Mouse (Mus musculus) stomach, embryonic 16.5 days (tissue): Measurements from ENCODE around the gene Tmem145. TPM values are rescaled to one million over a fixed set of nuclear protein-coding genes. Genes with fewer than 3 reads are reported as not detected.
A peak's percentile ranks its signal among the peaks of the same experiment; 100 is the strongest.

Experiments used
- ATAC-seq: fragments of 200-750 bp; cut with Nextera tagmentation; 2 replicates; pipeline ENCODE4 v1.8.0; 2017; ENCODE audit warnings: moderate number of reproducible peaks, moderate TSS enrichment; ENCODE audit not compliant: insufficient read depth, low FRiP score
- H3K27ac ChIP-seq: fragments of 300-500 bp; sonication (generic); 2 replicates; pipeline ENCODE4 v1.5.1; 2014; ENCODE audit warnings: low read length
- H3K27me3 ChIP-seq: fragments of 300-500 bp; sonication (generic); 2 replicates; pipeline ENCODE4 v1.6.1; 2014; ENCODE audit warnings: low read length, control low read depth, mixed read lengths; ENCODE audit not compliant: control insufficient read depth, insufficient read depth
- H3K36me3 ChIP-seq: fragments of 300-500 bp; sonication (generic); 2 replicates; pipeline ENCODE4 v1.6.1; 2014; ENCODE audit warnings: low read length; ENCODE audit not compliant: control insufficient read depth, insufficient read depth
- H3K4me1 ChIP-seq: fragments of 300-500 bp; sonication (generic); 2 replicates; pipeline ENCODE4 v1.6.1; 2014; ENCODE audit warnings: low read length, control low read depth, mixed read lengths; ENCODE audit not compliant: control insufficient read depth, insufficient read depth
- H3K4me2 ChIP-seq: fragments of 300-500 bp; sonication (generic); 2 replicates; pipeline ENCODE4 v1.6.1; 2014; ENCODE audit warnings: low read depth, low read length, mixed read lengths
- H3K4me3 ChIP-seq: fragments of 300-500 bp; sonication (generic); replicated peaks from 2 replicates; pipeline ENCODE4 v1.5.1; 2014; ENCODE audit warnings: mild to moderate bottlenecking, low read length
- H3K9ac ChIP-seq: fragments of 300-500 bp; sonication (generic); 2 replicates; pipeline ENCODE4 v1.6.1; 2014; ENCODE audit warnings: low read length
- H3K9me3 ChIP-seq: fragments of 300-500 bp; sonication (generic); replicated peaks from 2 replicates; pipeline ENCODE4 v1.6.1; 2016; ENCODE audit warnings: low read length, control low read depth; ENCODE audit not compliant: control insufficient read depth
- WGBS: fragments of 180-500 bp; shearing (Covaris S2); extraction: QIAGEN DNeasy Blood & Tissue Kit; methylation state at CpG from one replicate; pipeline ENCODE4 v1.1.7; 2014; 5-methylcytosine and 5-hydroxymethylcytosine counted together
- polyA plus RNA-seq: library from polyadenylated mRNA; unstranded; fragments of >200 nt; fragmentation: Nextera tagmentation; extraction: Ambion mirVana; gene quantifications from 2 replicates; pipeline ENCODE4 v1.2.1, GENCODE M21; 2015

Gene Tmem145
- polyA plus RNA-seq, 1 experiment from 2014 or later = 0.57 TPM

DNA sequence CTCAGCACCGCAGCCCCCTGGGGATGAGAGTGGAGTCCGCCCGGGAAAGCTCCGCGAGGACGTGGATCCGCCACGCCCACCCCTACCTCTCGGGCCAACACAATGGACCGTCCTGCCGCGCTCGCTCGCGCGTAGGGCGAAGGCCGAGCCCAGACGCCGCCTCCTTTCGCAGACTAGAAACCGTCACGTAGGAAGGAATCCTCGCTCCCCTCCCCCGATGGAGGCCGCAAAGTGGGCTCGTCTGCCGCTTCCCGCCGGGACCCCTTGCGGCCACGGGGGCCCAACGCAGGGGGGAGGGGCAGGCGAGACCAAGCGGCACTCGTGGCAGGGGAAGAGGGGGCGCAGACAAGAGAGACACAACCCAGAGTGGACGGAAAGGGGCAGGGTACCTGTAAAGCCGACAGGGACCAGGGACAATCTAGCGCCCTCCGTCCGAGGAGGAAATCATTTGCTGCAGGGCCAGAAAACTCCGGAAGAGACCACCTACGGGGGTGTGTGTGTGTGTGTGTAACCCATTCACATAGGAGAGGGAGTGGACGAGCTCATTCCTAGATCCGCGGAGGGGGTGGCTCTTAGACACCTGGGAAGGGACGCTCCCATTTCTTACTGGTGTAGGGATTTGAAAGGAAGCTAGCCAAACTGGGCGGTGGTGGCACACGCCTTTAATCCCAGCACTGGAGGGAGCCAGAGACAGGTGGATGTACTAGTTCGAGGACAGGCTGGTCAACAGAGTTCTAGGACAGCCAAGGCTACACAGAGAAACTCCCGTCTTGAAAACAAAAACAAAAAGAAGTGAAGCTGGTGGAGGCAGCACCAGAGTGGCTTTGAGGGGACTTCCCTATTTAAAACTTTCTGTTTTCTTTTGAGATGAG lies 8.2 kb upstream of the Tmem145 start, which contains the start of gene Pafah1b3:
Pafah1b3 (minus strand) TSS at position 533 of the 872 bp plus-strand sequence.
- Histone ChIP-seq H3K4me3 (peak within 1 kb of the TSS; percentile 61), H3K36me3 (peaks cover 5% of the 10 kb centered on the region; the same call in 1 of the 2 replicates), H3K4me1 (peaks cover 9% of the 10 kb centered on the region; the same call in 1 of the 2 replicates), H3K27ac (peak within 1 kb of the TSS; percentile 94), H3K9ac (peak within 1 kb of the TSS; percentile 91), H3K9me3 (no peaks in the 10 kb centered on the region), H3K27me3 (no peaks in the 10 kb centered on the region), H3K4me2 (peak within 1 kb of the TSS; percentile 71)
- under 1% methylated on average over 51 of the region's 52 CpGs for WGBS
- peak; percentile 91 for ATAC-seq

DNA sequence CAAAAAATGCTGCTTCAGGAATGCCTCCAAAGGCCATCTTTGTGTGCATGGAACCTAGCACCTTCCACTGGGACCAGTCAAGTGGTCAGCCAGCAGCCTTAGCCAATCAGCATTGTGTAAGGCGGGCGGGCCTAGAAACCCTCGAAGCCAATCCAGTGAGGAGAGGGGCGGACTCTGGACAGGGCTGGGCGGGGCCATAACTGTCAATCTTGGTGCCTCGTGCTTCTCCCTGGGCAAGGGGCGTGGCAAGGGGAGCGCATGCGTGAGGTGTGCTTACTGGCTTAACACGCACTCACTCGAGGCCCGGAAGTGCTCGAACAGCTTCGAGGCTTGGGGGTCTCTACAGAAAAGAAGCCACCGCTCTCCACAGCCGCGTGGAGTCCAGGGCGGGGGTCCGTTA lies 4.8 kb upstream of the Tmem145 start, which contains the start of gene Prr19:
Prr19 (plus strand) TSS at position 349 of the 400 bp plus-strand sequence.
- Histone ChIP-seq H3K27ac (no peak within 1 kb of the TSS), H3K4me2 (no peak within 1 kb of the TSS), H3K4me3 (no peak within 1 kb of the TSS), H3K27me3 (no peaks in the 10 kb centered on the region), H3K4me1 (peaks cover 14% of the 10 kb centered on the region), H3K36me3 (no peaks in the 10 kb centered on the region), H3K9ac (no peak within 1 kb of the TSS), H3K9me3 (no peaks in the 10 kb centered on the region)
- no peak for ATAC-seq
- 61% methylated on average over 19 of the region's 19 CpGs for WGBS

GRCm38 (mm10) chr7:25303003-25303684 lies 2.8 kb upstream of the Tmem145 start:
- Histone ChIP-seq H3K9me3 (no peaks in the 10 kb centered on the region), H3K4me1 (peaks cover 12% of the 10 kb centered on the region), H3K27ac (no peak overlapping the region), H3K9ac (no peak overlapping the region), H3K27me3 (peaks cover 8% of the 10 kb centered on the region), H3K4me2 (no peak overlapping the region), H3K36me3 (no peaks in the 10 kb centered on the region), H3K4me3 (no peak overlapping the region)
- 56% methylated on average over 9 of the region's 9 CpGs for WGBS
- no peak for ATAC-seq

GRCm38 (mm10) chr7:25303685-25304006 lies 2.3 kb upstream of the Tmem145 start:
- peaks cover 12% of the 10 kb centered on the region for H3K27me3 ChIP-seq
- H3K4me2 ChIP-seq = no peak overlapping the region
- H3K9ac ChIP-seq = no peak overlapping the region
- H3K27ac ChIP-seq = no peak overlapping the region
- 73% methylated on average over 3 of the region's 3 CpGs for WGBS
- H3K4me1 ChIP-seq = peaks cover 9% of the 10 kb centered on the region
- H3K4me3 ChIP-seq = no peak overlapping the region
- H3K9me3 ChIP-seq = no peaks in the 10 kb centered on the region
- ATAC-seq = no peak
- no peaks in the 10 kb centered on the region for H3K36me3 ChIP-seq

GRCm38 (mm10) chr7:25305481-25305880 lies 425 bp upstream of the Tmem145 start:
- H3K4me2 ChIP-seq = peak overlapping the region; percentile 66
- H3K27me3 ChIP-seq = peaks cover 12% of the 10 kb centered on the region
- no peaks in the 10 kb centered on the region for H3K36me3 ChIP-seq
- H3K4me1 ChIP-seq = peaks cover 9% of the 10 kb centered on the region
- no peak overlapping the region for H3K9ac ChIP-seq
- H3K4me3 ChIP-seq = peak overlapping the region; percentile 51
- WGBS = 0% methylated on average over 2 of the region's 2 CpGs
- no peak for ATAC-seq
- no peak overlapping the region for H3K27ac ChIP-seq
- H3K9me3 ChIP-seq = no peaks in the 10 kb centered on the region

DNA sequence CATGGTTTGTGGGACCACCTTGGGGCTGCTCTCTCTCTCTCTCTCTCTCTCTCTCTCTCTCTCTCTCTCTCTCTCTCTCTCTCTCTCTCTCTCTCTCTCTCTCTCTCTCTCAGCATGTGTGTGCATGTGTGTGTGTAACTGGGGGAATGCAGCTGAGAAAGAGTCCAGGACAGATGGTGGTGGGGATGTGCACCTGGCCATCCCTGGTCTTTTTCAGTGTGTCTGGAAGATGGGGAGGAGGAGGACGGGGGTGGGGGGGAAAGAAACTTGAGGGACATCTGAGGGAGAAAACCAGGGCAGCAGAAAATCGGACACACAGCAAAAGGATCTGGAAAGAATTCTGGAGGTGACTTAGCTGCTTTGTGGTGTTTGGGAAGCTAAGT lies 699 bp downstream of the Tmem145 start:
- no peak for ATAC-seq
- 43% methylated on average over 2 of the region's 2 CpGs for WGBS
- peaks cover 12% of the 10 kb centered on the region for H3K27me3 ChIP-seq
- H3K4me3 ChIP-seq = no peak overlapping the region
- H3K9me3 ChIP-seq = no peaks in the 10 kb centered on the region
- H3K4me1 ChIP-seq = peaks cover 9% of the 10 kb centered on the region
- no peak overlapping the region for H3K4me2 ChIP-seq
- H3K36me3 ChIP-seq = no peaks in the 10 kb centered on the region
- H3K9ac ChIP-seq = no peak overlapping the region
- H3K27ac ChIP-seq = no peak overlapping the region

DNA sequence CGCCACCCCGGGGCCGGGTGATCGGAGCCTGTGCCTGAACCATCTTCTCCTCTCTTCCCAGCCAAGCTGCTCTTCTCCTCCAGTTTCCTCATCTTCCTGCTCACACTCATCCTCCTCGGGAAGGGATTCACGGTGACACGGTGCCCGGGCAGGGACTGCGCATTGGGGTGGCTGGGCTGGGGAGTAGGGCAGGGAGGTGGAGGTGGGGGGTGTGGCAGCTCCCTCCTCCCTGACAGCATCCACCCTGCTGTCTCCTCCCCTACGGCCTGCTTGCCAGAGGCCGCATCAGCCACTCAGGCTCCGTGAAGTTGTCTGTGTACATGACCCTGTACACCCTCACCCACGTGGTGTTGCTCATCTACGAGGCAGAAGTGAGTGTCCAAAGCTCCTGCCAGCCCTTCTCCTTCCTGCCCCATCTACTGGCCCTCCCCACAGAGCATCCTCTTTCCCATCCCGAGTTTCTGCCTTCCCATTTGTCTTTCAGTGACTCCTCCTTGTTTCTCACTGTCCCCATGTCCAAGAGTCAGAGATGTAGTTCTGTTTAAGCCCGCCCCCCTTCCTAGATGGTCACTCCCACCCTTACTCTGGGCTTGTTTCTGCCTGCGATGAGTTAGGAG lies 2.9 kb downstream of the Tmem145 start:
- Histone ChIP-seq H3K27me3 (peaks cover 24% of the 10 kb centered on the region), H3K9me3 (no peaks in the 10 kb centered on the region), H3K36me3 (no peaks in the 10 kb centered on the region), H3K4me3 (no peak overlapping the region), H3K27ac (no peak overlapping the region), H3K9ac (no peak overlapping the region), H3K4me1 (peaks cover 9% of the 10 kb centered on the region), H3K4me2 (no peak overlapping the region)
- ATAC-seq = no peak
- 47% methylated on average over 17 of the region's 17 CpGs for WGBS

DNA sequence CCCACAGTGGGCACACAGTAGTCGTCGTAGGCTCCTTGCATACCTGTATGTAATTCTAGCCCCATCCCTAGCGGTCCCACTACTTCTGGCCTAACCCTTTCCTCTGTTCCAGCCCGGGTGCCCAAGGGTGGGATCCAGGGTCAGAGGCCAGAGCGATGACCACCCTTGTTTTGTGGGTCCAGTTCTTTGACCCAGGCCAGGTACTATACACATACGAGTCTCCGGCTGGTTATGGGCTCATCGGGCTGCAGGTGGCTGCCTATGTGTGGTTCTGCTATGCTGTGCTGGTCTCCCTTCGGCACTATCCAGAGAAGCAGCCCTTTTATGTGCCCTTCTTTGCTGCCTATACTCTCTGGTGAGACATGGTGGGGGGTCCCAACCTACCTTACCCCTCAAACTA lies 3.5 kb downstream of the Tmem145 start:
- Histone ChIP-seq H3K4me3 (no peak overlapping the region), H3K27ac (no peak overlapping the region), H3K9me3 (no peaks in the 10 kb centered on the region), H3K4me1 (peaks cover 9% of the 10 kb centered on the region), H3K9ac (no peak overlapping the region), H3K36me3 (no peaks in the 10 kb centered on the region), H3K4me2 (no peak overlapping the region), H3K27me3 (peaks cover 30% of the 10 kb centered on the region)
- no peak for ATAC-seq
- 86% methylated on average over 9 of the region's 9 CpGs for WGBS

- Histone ChIP-seq H3K4me1 (peaks cover 12% of the 10 kb centered on the region), H3K27ac (no peak overlapping the region), H3K4me2 (no peak overlapping the region), H3K36me3 (no peaks in the 10 kb centered on the region), H3K9me3 (no peaks in the 10 kb centered on the region), H3K4me3 (no peak overlapping the region), H3K9ac (no peak overlapping the region), H3K27me3 (peaks cover 42% of the 10 kb centered on the region)
- WGBS = 74% methylated on average over 11 of the region's 11 CpGs
- no peak for ATAC-seq
Measured at GRCm38 (mm10) chr7:25311193-25311592, 5.3 kb downstream of the Tmem145 start.
